Mouse (Mus musculus): ENCODE results near the gene Rpl21.
A peak's percentile ranks its signal among the peaks of the same experiment; 100 is the strongest.

Rpl21 gene

GRCm38 (mm10) chr5:146832769-146833448 is at the start of gene Rpl21:
Gene Rpl21, plus strand, starts transcription at chr5:146832890.
- DNase-seq (ENCODE audit: low read depth, low spot score) = peak; percentile 98

GRCm38 (mm10) chr5:146783300-146783699 is 49.4 kb upstream of the Rpl21 start:
- DNase-seq (ENCODE audit: low read depth, low spot score) = no peak

- DNase-seq (ENCODE audit: low read depth, low spot score) = peak; percentile 39
These were observed 48.8 kb upstream of the Rpl21 start for GRCm38 (mm10) chr5:146783891-146784290.

- DNase-seq (ENCODE audit: low read depth, low spot score) = no peak
These were observed 46.6 kb upstream of the Rpl21 start for GRCm38 (mm10) chr5:146786123-146786522.

- no peak for DNase-seq (ENCODE audit: low read depth, low spot score)
These were observed 43.3 kb upstream of the Rpl21 start for GRCm38 (mm10) chr5:146789413-146789812.

- DNase-seq (ENCODE audit: low read depth, low spot score) = peak; percentile 33
These were observed 41.7 kb upstream of the Rpl21 start for GRCm38 (mm10) chr5:146790944-146791343.

- DNase-seq (ENCODE audit: low read depth, low spot score) = no peak
These were observed 40.4 kb upstream of the Rpl21 start for GRCm38 (mm10) chr5:146792140-146792791.

- peak; percentile 47 for DNase-seq (ENCODE audit: low read depth, low spot score)
These were observed 39.0 kb upstream of the Rpl21 start for GRCm38 (mm10) chr5:146793630-146794083.

- DNase-seq (ENCODE audit: low read depth, low spot score) = no peak
These were observed 38.4 kb upstream of the Rpl21 start for GRCm38 (mm10) chr5:146794084-146794852.

GRCm38 (mm10) chr5:146794853-146795252 is 37.8 kb upstream of the Rpl21 start, which contains the start of gene Usp12:
Gene Usp12, minus strand, starts transcription at chr5:146795006.
- peak; percentile 99 for DNase-seq (ENCODE audit: low read depth, low spot score)

- no peak for DNase-seq (ENCODE audit: low read depth, low spot score)
These were observed 37.0 kb upstream of the Rpl21 start for GRCm38 (mm10) chr5:146795728-146796127.

- no peak for DNase-seq (ENCODE audit: low read depth, low spot score)
These were observed 34.7 kb upstream of the Rpl21 start for GRCm38 (mm10) chr5:146798031-146798430.

- no peak for DNase-seq (ENCODE audit: low read depth, low spot score)
These were observed 26.7 kb upstream of the Rpl21 start for GRCm38 (mm10) chr5:146806004-146806430.

GRCm38 (mm10) chr5:146809951-146810350 is 22.7 kb upstream of the Rpl21 start:
- no peak for DNase-seq (ENCODE audit: low read depth, low spot score)

- DNase-seq (ENCODE audit: low read depth, low spot score) = no peak
These were observed 19.8 kb upstream of the Rpl21 start for GRCm38 (mm10) chr5:146812866-146813265.

- DNase-seq (ENCODE audit: low read depth, low spot score) = no peak
These were observed 19.3 kb upstream of the Rpl21 start for GRCm38 (mm10) chr5:146813421-146813820.

- no peak for DNase-seq (ENCODE audit: low read depth, low spot score)
These were observed 17.3 kb upstream of the Rpl21 start for GRCm38 (mm10) chr5:146815394-146815793.

- DNase-seq (ENCODE audit: low read depth, low spot score) = no peak
These were observed 15.1 kb upstream of the Rpl21 start for GRCm38 (mm10) chr5:146817583-146817982.

GRCm38 (mm10) chr5:146818906-146819623 is 13.6 kb upstream of the Rpl21 start:
- no peak for DNase-seq (ENCODE audit: low read depth, low spot score)

GRCm38 (mm10) chr5:146823005-146823404 is 9.7 kb upstream of the Rpl21 start:
- no peak for DNase-seq (ENCODE audit: low read depth, low spot score)

- peak; percentile 75 for DNase-seq (ENCODE audit: low read depth, low spot score)
These were observed 3.2 kb upstream of the Rpl21 start for GRCm38 (mm10) chr5:146829528-146829927.

GRCm38 (mm10) chr5:146832435-146832768 is 288 bp upstream of the Rpl21 start:
- DNase-seq (ENCODE audit: low read depth, low spot score) = no peak
